Mouse (Mus musculus) midbrain, embryonic 11.5 days (tissue): ENCODE measurements around the gene C530008M17Rik. TPM values are rescaled to one million over a fixed set of nuclear protein-coding genes. Genes with fewer than 3 reads are reported as not detected.
"Not testable (repeated sequence)": the region's sequence is repeated elsewhere in the genome, so short reads cannot be mapped to it uniquely, and the experiment has no call there.

Experiments used
- ATAC-seq: fragments of 200-750 bp; cut with Nextera tagmentation; 2 replicates; pipeline ENCODE4 v1.8.0; 2017; ENCODE audit warnings: moderate TSS enrichment, moderate library complexity; ENCODE audit not compliant: low FRiP score
- DNase-seq: peaks from one replicate; pipeline ENCODE4 v3.0.0; 2015; ENCODE audit warnings: low spot score; ENCODE audit errors: missing footprints
- H3K27ac ChIP-seq: fragments of 300-500 bp; sonication (generic); 2 replicates; pipeline ENCODE4 v1.5.1; 2014; ENCODE audit warnings: low read depth, low read length
- H3K27me3 ChIP-seq: fragments of 300-500 bp; sonication (generic); 2 replicates; pipeline ENCODE4 v1.6.1; 2014; ENCODE audit warnings: mild to moderate bottlenecking, low read length, moderate library complexity, mixed read lengths; ENCODE audit not compliant: control insufficient read depth, insufficient read depth
- H3K36me3 ChIP-seq: fragments of 300-500 bp; sonication (generic); 2 replicates; pipeline ENCODE4 v1.6.1; 2014; ENCODE audit warnings: mild to moderate bottlenecking, low read length, moderate library complexity, mixed read lengths; ENCODE audit not compliant: control insufficient read depth, insufficient read depth
- H3K4me1 ChIP-seq: fragments of 300-500 bp; sonication (generic); 2 replicates; pipeline ENCODE4 v1.6.1; 2014; ENCODE audit warnings: low read length; ENCODE audit not compliant: control insufficient read depth, insufficient read depth
- H3K4me2 ChIP-seq: fragments of 300-500 bp; sonication (generic); 2 replicates; pipeline ENCODE4 v1.6.1; 2014; ENCODE audit warnings: mild to moderate bottlenecking, moderate library complexity
- H3K4me3 ChIP-seq: fragments of 300-500 bp; sonication (generic); 2 replicates; pipeline ENCODE4 v1.5.1; 2014; ENCODE audit warnings: low read depth, low read length
- H3K9ac ChIP-seq: fragments of 300-500 bp; sonication (generic); 2 replicates; pipeline ENCODE4 v1.6.1; 2014; ENCODE audit warnings: low read length
- H3K9me3 ChIP-seq: fragments of 300-500 bp; sonication (generic); 2 replicates; pipeline ENCODE4 v1.6.1; 2016; ENCODE audit warnings: low read length; ENCODE audit not compliant: control insufficient read depth
- WGBS: fragments of 180-500 bp; shearing (Covaris S2); extraction: QIAGEN DNeasy Blood & Tissue Kit; methylation state at CpG from one replicate; pipeline ENCODE4 v1.1.7; 2014; 5-methylcytosine and 5-hydroxymethylcytosine counted together
- polyA plus RNA-seq: library from polyadenylated mRNA; unstranded; fragments of >200 nt; fragmentation: Nextera tagmentation; extraction: Ambion mirVana; gene quantifications from 2 replicates; pipeline ENCODE4 v1.2.1, GENCODE M21; 2014

The C530008M17Rik gene
- polyA plus RNA-seq, 1 experiment from 2014 or later: 33.0 TPM

DNA sequence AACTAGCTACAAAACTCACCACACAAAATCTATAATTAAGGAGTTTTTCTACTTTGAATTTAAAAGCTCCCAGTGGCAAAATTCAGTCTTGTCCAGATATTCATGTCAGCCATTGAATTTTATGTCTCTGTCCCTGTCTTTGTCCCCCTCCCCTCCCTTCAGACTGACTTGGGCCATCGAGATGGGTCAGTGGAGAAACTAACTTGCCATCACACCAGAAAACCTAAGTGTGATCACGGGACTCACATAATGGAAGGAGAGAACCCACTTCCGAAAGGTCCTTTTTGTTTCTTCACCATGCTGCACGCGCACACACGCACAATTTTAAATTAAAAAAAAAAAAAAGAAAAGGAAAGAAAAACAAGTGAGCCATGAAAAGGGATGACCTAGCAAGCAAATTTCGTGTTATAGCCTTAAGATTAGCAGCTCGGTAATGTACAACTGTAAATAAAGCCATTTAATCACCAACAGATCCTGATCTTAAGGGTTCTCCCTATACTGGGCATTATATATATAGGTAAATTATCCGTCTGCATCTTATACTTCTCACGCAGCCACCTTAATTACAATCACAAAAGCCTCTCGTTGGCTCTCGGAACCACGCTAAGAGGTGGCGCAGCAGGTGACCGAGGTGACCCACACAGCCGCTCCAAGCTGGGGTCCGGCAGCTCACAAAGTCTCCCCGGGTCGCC, 248.5 kb downstream of the C530008M17Rik start:
- peak overlapping the region; percentile 70 for H3K4me3 ChIP-seq
- peak overlapping the region; percentile 65 for H3K4me2 ChIP-seq
- H3K9me3 ChIP-seq: no peaks in the 10 kb centered on the region
- H3K9ac ChIP-seq: peak overlapping the region; percentile 82
- H3K4me1 ChIP-seq: peaks cover 5% of the 10 kb centered on the region
- DNase-seq (peak; percentile 86), ATAC-seq (0 out of 2 replicates have a peak, but pooled peaks have one; percentile 20)
- H3K27me3 ChIP-seq: no peaks in the 10 kb centered on the region
- WGBS: 3% methylated on average over 19 of the region's 19 CpGs
- no peak overlapping the region; the same call in 1 of the 2 replicates for H3K27ac ChIP-seq
- H3K36me3 ChIP-seq: no peaks in the 10 kb centered on the region

DNA sequence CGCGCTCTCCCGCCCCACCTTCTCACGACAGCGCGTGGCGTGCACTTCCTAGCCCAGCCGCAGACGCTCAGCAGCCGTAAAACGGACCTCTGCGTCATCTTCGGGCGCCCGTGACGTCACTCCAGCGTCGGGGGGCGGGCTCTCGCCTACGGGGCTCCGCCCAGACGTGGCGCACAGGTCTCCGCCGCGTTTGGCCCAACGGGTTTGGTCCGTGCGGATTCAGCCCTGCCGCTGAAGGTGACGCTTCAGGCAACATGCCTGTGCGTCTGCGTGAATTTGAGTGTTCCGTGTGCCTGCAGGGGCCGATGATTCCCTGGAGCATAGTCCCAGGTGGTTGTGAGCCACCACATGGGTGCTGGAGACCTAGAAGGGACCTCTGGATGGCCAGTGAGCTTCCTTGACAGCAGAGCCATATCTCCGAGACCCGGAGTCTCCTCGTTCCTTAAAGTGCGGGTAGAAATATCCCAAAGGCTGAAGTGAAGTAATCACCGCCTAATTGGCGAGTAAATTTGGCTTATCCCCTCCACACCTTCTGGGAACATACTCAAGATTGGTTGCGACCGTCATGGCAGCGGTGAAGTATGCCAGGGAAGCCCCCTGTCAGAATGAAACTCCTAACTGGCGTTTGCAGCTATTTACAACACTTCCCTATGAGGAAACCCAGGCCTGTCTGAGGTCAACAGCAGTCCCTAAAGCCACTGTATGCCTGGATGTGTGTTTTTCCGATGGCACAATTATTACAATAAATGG, 249.3 kb downstream of the C530008M17Rik start, which contains the start of gene Aasdh:
Gene Aasdh (minus strand): TSS at position 110 of the 750 bp plus-strand sequence.
- DNase-seq (peak; percentile 100), ATAC-seq (peak; percentile 97)
- peaks cover 5% of the 10 kb centered on the region for H3K4me1 ChIP-seq
- H3K4me3 ChIP-seq: peak within 1 kb of the TSS; percentile 70
- no peaks in the 10 kb centered on the region for H3K36me3 ChIP-seq
- no peaks in the 10 kb centered on the region for H3K27me3 ChIP-seq
- peak within 1 kb of the TSS; percentile 65 for H3K4me2 ChIP-seq
- H3K9me3 ChIP-seq: no peaks in the 10 kb centered on the region
- peak within 1 kb of the TSS; percentile 57 for H3K27ac ChIP-seq
- WGBS: 1% methylated on average over 47 of the region's 47 CpGs
- peak within 1 kb of the TSS; percentile 82 for H3K9ac ChIP-seq

DNA sequence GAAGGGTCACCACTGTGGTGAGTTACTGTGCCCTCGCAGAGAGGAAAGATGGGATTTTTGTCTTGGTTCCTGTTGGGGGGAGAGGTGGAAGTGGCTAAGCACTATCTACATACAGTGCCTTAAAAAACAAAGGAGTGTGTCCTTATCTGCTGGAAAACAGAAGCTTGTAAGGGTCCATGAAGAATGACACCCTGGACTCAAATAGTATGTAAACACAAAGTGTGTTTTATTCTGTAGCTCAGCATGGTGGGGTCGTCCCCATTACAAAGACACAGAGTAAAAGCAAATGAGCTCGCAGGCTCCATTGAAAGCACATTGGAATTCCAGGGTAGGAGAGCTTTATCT, 249.8 kb downstream of the C530008M17Rik start:
- Histone ChIP-seq H3K27me3 (no peaks in the 10 kb centered on the region), H3K4me3 (peak overlapping the region; percentile 70), H3K27ac (no peak overlapping the region), H3K9ac (peak overlapping the region; percentile 82), H3K4me2 (peak overlapping the region; percentile 65), H3K36me3 (no peaks in the 10 kb centered on the region), H3K9me3 (no peaks in the 10 kb centered on the region), H3K4me1 (peaks cover 5% of the 10 kb centered on the region)
- ATAC-seq: no peak
- WGBS: 43% methylated on average over 3 of the region's 3 CpGs
- no peak for DNase-seq

- peaks cover 5% of the 10 kb centered on the region for H3K4me1 ChIP-seq
- H3K27ac ChIP-seq: no peak overlapping the region
- 87% methylated on average over 3 of the region's 3 CpGs for WGBS
- DNase-seq (no peak), ATAC-seq (no peak)
- H3K4me3 ChIP-seq: no peak overlapping the region
- H3K9me3 ChIP-seq: no peaks in the 10 kb centered on the region
- no peaks in the 10 kb centered on the region for H3K36me3 ChIP-seq
- H3K4me2 ChIP-seq: no peak overlapping the region
- H3K9ac ChIP-seq: no peak overlapping the region
- H3K27me3 ChIP-seq: no peaks in the 10 kb centered on the region
Measured at GRCm38 (mm10) chr5:76910807-76911206, 254.5 kb downstream of the C530008M17Rik start.

GRCm38 (mm10) chr5:76912522-76912921, 256.2 kb downstream of the C530008M17Rik start:
- H3K36me3 ChIP-seq, H3K4me2 ChIP-seq, H3K9ac ChIP-seq, H3K9me3 ChIP-seq, H3K27me3 ChIP-seq, DNase-seq, H3K4me3 ChIP-seq, H3K27ac ChIP-seq, H3K4me1 ChIP-seq, ATAC-seq: not testable (repeated sequence)
- WGBS: 94% methylated on average over 5 of the region's 5 CpGs

- no peaks in the 10 kb centered on the region for H3K27me3 ChIP-seq
- H3K4me3 ChIP-seq: no peak overlapping the region
- ATAC-seq (no peak), DNase-seq (no peak)
- no peaks in the 10 kb centered on the region for H3K4me1 ChIP-seq
- peaks cover 29% of the 10 kb centered on the region for H3K36me3 ChIP-seq
- no peak overlapping the region for H3K9ac ChIP-seq
- H3K9me3 ChIP-seq: peaks cover 12% of the 10 kb centered on the region; the same call in 1 of the 2 replicates
- H3K4me2 ChIP-seq: no peak overlapping the region
- no peak overlapping the region for H3K27ac ChIP-seq
- WGBS: 93% methylated on average over 4 of the region's 4 CpGs
Measured at GRCm38 (mm10) chr5:76922833-76923232, 266.5 kb downstream of the C530008M17Rik start.

Other genes starting within 250 kb of the C530008M17Rik start
- gene Gm7271, start 172.5 kb upstream of the C530008M17Rik start, polyA plus RNA-seq: 0.33 and 0.47 TPM in 2 replicates
- gene Exoc1, start 127.2 kb upstream of the C530008M17Rik start, polyA plus RNA-seq: 49.1 and 56.6 TPM in 2 replicates
- gene Cep135, start 67.8 kb upstream of the C530008M17Rik start, polyA plus RNA-seq: 11.1 TPM in 2 replicates
- 15.6 and 17.3 TPM in 2 replicates for gene Aasdh, start 249.0 kb downstream of the C530008M17Rik start, polyA plus RNA-seq